Mouse (Mus musculus): Measurements from ENCODE around the gene Lipf. TPM values are rescaled to one million over a fixed set of nuclear protein-coding genes. Genes with fewer than 3 reads are reported as not detected.

The Lipf gene
- polyA plus RNA-seq (2016; fragmentation: Nextera tagmentation; extraction: Ambion mirVana) = not detected in 2 replicates

DNA sequence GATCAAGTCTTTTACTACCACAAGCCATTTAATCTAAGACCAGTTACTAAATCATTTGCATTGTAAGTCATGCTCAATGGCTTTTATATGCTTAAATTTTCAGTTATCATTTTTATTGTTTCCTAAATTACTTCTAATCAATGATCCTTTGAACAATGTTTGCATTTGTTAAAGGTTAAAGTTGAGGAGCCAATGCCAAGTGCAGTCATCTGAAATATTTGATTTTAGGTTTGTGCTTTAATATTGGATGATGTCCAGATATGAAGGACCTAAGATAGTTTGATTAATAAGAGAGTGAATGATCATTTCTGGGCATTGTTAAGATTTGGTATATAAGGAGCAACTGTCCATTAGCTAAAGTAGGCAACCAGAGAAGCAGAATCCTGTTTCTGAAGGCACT, at the start of gene Lipf:
Gene Lipf, plus strand, starts transcription at position 301 of the 400 bp plus-strand sequence.
- Histone ChIP-seq H3K9me3 (no peaks in the 10 kb centered on the region), H3K4me3 (no peak within 1 kb of the TSS), H3K9ac (replicated peaks) (no peak within 1 kb of the TSS), H3K4me2 (replicated peaks) (no peak within 1 kb of the TSS), H3K27me3 (no peaks in the 10 kb centered on the region), H3K4me1 (no peaks in the 10 kb centered on the region), H3K27ac (replicated peaks) (no peak within 1 kb of the TSS), H3K36me3 (no peaks in the 10 kb centered on the region)
- ATAC-seq (ENCODE audit: low FRiP score, low read depth) = no peak

DNA sequence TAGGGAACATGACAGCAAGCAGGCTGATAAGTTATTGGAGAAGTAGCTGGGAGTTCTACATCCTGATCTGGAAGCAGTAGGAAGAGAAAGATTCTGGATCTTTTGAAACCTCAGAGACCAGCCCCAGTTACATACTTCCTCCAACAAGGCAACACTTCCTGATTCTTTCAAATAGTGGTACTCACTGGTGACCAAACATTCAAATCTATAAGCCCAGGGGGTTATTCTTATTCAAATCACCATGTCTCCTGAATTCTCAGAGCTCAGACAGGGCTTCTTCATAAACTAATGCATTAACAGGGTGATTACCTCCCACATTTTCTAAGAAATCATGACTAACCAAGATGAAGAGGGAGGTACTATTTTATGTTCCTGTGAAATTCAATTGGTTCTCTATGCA, 36.9 kb upstream of the Lipf start:
- Histone ChIP-seq H3K9ac (replicated peaks) (no peak overlapping the region), H3K9me3 (no peaks in the 10 kb centered on the region), H3K27ac (replicated peaks) (no peak overlapping the region), H3K4me3 (no peak overlapping the region), H3K4me2 (replicated peaks) (no peak overlapping the region), H3K4me1 (no peaks in the 10 kb centered on the region), H3K36me3 (no peaks in the 10 kb centered on the region), H3K27me3 (no peaks in the 10 kb centered on the region)
- no peak for ATAC-seq (ENCODE audit: low FRiP score, low read depth)

- H3K9me3 ChIP-seq = no peaks in the 10 kb centered on the region
- H3K4me2 ChIP-seq (replicated peaks) = no peak overlapping the region
- 53% methylated on average over 3 of the region's 3 CpGs for WGBS
- H3K4me1 ChIP-seq = no peaks in the 10 kb centered on the region
- H3K36me3 ChIP-seq = no peaks in the 10 kb centered on the region
- no peak overlapping the region for H3K4me3 ChIP-seq
- H3K27me3 ChIP-seq = no peaks in the 10 kb centered on the region
- no peak overlapping the region for H3K9ac ChIP-seq (replicated peaks)
- no peak for ATAC-seq (ENCODE audit: low FRiP score, low read depth)
- no peak overlapping the region for H3K27ac ChIP-seq (replicated peaks)
These were observed 18.0 kb downstream of the Lipf start for GRCm38 (mm10) chr19:33979007-33979406.

DNA sequence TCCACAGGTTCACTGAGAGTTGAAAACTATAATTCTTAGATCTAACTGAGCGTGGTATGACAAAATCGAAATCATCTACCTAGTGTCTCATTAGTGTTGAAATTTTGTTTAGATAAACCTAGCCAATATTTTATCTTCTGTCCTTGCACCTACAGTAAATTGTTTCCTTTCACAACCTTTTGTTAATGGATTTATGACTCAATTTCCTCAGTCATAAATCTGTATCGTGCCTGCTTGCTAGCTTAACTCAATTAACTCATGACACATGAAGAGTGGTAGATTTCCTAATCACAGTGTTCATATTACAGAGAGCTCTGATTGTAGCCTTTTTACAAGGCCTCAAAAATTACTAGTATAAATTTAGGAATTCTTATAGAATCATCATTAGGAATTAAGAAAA, 22.1 kb downstream of the Lipf start:
- no peaks in the 10 kb centered on the region for H3K27me3 ChIP-seq
- H3K9me3 ChIP-seq = no peaks in the 10 kb centered on the region
- no peak for ATAC-seq (ENCODE audit: low FRiP score, low read depth)
- no peak overlapping the region for H3K4me2 ChIP-seq (replicated peaks)
- no peaks in the 10 kb centered on the region for H3K4me1 ChIP-seq
- 94% methylated on average over 3 of the region's 3 CpGs for WGBS
- no peak overlapping the region for H3K27ac ChIP-seq (replicated peaks)
- H3K4me3 ChIP-seq = no peak overlapping the region
- no peaks in the 10 kb centered on the region for H3K36me3 ChIP-seq
- H3K9ac ChIP-seq (replicated peaks) = no peak overlapping the region

GRCm38 (mm10) chr19:34008002-34008401, 47.0 kb downstream of the Lipf start, which contains the start of gene Lipk:
Gene Lipk, plus strand, starts transcription at chr19:34008290.
- no peak for ATAC-seq (ENCODE audit: low FRiP score, low read depth)
- Histone ChIP-seq H3K9ac (replicated peaks) (no peak within 1 kb of the TSS), H3K4me3 (no peak within 1 kb of the TSS), H3K27me3 (no peaks in the 10 kb centered on the region), H3K4me1 (no peaks in the 10 kb centered on the region), H3K9me3 (no peaks in the 10 kb centered on the region), H3K4me2 (replicated peaks) (no peak within 1 kb of the TSS), H3K36me3 (no peaks in the 10 kb centered on the region), H3K27ac (replicated peaks) (no peak within 1 kb of the TSS)
- 86% methylated on average over 6 of the region's 6 CpGs for WGBS

DNA sequence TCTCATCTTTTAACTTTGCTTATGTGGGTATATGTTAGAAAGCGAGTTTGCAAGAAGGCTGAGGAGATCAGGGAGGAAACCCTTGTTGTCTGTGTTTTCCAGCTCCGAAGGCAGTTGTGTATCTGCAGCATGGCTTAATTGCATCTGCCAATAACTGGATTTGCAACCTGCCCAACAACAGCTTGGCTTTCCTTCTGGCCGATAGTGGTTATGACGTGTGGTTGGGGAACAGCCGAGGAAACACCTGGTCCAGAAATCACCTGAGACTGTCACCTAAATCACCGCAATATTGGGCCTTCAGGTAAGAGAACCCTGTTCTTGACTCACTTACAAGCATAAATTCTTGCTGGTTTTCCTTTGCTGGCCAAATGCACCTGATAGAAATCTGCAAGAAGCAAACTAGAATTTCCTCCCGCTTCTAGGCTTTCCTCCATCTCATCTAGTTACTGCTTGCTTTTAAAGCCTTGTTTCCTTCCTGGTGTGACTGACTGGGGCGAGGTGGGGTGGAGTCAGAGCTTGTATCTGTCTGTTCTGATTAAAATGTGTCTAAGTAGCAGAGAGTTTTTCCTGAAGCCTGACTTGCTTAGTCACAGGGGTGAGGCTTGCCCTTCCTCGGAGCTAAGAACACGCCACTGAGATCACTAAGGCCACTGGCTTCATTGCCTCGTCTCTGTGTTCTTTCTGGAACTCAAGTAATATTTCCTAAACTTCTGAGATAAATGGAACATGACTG, 60.6 kb downstream of the Lipf start:
- Histone ChIP-seq H3K4me1 (no peaks in the 10 kb centered on the region), H3K4me2 (replicated peaks) (no peak overlapping the region), H3K9me3 (no peaks in the 10 kb centered on the region), H3K9ac (replicated peaks) (no peak overlapping the region), H3K36me3 (no peaks in the 10 kb centered on the region), H3K27me3 (no peaks in the 10 kb centered on the region), H3K27ac (replicated peaks) (no peak overlapping the region), H3K4me3 (no peak overlapping the region)
- 87% methylated on average over 11 of the region's 11 CpGs for WGBS
- ATAC-seq (ENCODE audit: low FRiP score, low read depth) = no peak

GRCm38 (mm10) chr19:34022759-34023158, 61.8 kb downstream of the Lipf start:
- H3K27ac ChIP-seq (replicated peaks) = no peak overlapping the region
- H3K4me1 ChIP-seq = no peaks in the 10 kb centered on the region
- no peak overlapping the region for H3K9ac ChIP-seq (replicated peaks)
- ATAC-seq (ENCODE audit: low FRiP score, low read depth) = no peak
- no peak overlapping the region for H3K4me3 ChIP-seq
- WGBS = 52% methylated on average over 3 of the region's 3 CpGs
- H3K9me3 ChIP-seq = no peaks in the 10 kb centered on the region
- H3K36me3 ChIP-seq = no peaks in the 10 kb centered on the region
- H3K4me2 ChIP-seq (replicated peaks) = no peak overlapping the region
- H3K27me3 ChIP-seq = no peaks in the 10 kb centered on the region

Other genes starting within 250 kb of the Lipf start
- gene Lipo2, start 209.8 kb upstream of the Lipf start, polyA plus RNA-seq (2016; fragmentation: Nextera tagmentation; extraction: Ambion mirVana) = 0.92 TPM in 1 of 2 replicates, not detected in the other
- gene Lipo3, start 199.2 kb upstream of the Lipf start, polyA plus RNA-seq (2016; fragmentation: Nextera tagmentation; extraction: Ambion mirVana) = 14.1 and 14.2 TPM in 2 replicates
- gene Lipo1, start 173.7 kb upstream of the Lipf start, polyA plus RNA-seq (2016; fragmentation: Nextera tagmentation; extraction: Ambion mirVana) = not detected in 2 replicates
- not detected in 2 replicates for gene Lipk, start 47.1 kb downstream of the Lipf start, polyA plus RNA-seq (2016; fragmentation: Nextera tagmentation; extraction: Ambion mirVana)
- gene Lipn, start 106.2 kb downstream of the Lipf start, polyA plus RNA-seq (2016; fragmentation: Nextera tagmentation; extraction: Ambion mirVana) = not detected in 2 replicates
- not detected in 2 replicates for gene Lipm, start 139.7 kb downstream of the Lipf start, polyA plus RNA-seq (2016; fragmentation: Nextera tagmentation; extraction: Ambion mirVana)
- not detected in 2 replicates for gene Ankrd22, start 204.9 kb downstream of the Lipf start, polyA plus RNA-seq (2016; fragmentation: Nextera tagmentation; extraction: Ambion mirVana)
- 2.7 and 3.0 TPM in 2 replicates for gene Stambpl1, start 231.0 kb downstream of the Lipf start, polyA plus RNA-seq (2016; fragmentation: Nextera tagmentation; extraction: Ambion mirVana)